Mouse (Mus musculus): ENCODE data around the gene Hils1. TPM values are rescaled to one million over a fixed set of nuclear protein-coding genes. Genes with fewer than 3 reads are reported as not detected.
A peak's percentile ranks its signal among the peaks of the same experiment; 100 is the strongest.

Hils1 gene
- total and polyA plus RNA-seq, 3 experiments = not detected

- peak overlapping the region; percentile 64; the same call in 1 of the 2 replicates for H3K4me3 ChIP-seq (ENCODE audit: low read depth, low read length)
- ATAC-seq (ENCODE audit: extremely low read depth, insufficient number of reproducible peaks, low FRiP score, poor library complexity, severe bottlenecking) (peak; percentile 83), DNase-seq (ENCODE audit: low spot score) (peak; percentile 93)
- H3K36me3 ChIP-seq (replicated peaks) = no peaks in the 10 kb centered on the region
- no peak for TF ChIP-seq POLR2AphosphoS5 (IDR thresholded peaks at IDR 0.05; ENCODE audit: insufficient replicate concordance, low read depth, low read length)
- TF ChIP-seq CTCF (IDR thresholded peaks at IDR 0.05; ENCODE audit: low read depth, low read length) = peak; percentile 87
- no peaks in the 10 kb centered on the region for H3K9me3 ChIP-seq (replicated peaks)
- peaks cover 26% of the 10 kb centered on the region for H3K27me3 ChIP-seq (ENCODE audit: insufficient read depth, low read length)
- peaks cover 17% of the 10 kb centered on the region for H3K4me1 ChIP-seq (ENCODE audit: insufficient read depth, low read depth, low read length)
Measured at GRCm38 (mm10) chr11:94978947-94979346, 11.6 kb downstream of the Hils1 start.

- no peaks in the 10 kb centered on the region for H3K36me3 ChIP-seq (replicated peaks)
- peaks cover 28% of the 10 kb centered on the region for H3K27me3 ChIP-seq (ENCODE audit: insufficient read depth, low read length)
- no peak for ATAC-seq (ENCODE audit: extremely low read depth, insufficient number of reproducible peaks, low FRiP score, poor library complexity, severe bottlenecking)
- no peaks in the 10 kb centered on the region for H3K9me3 ChIP-seq (replicated peaks)
- H3K4me3 ChIP-seq (ENCODE audit: low read depth, low read length) = peak overlapping the region; percentile 27; the same call in 1 of the 2 replicates
- DNase-seq (ENCODE audit: low spot score) = no peak
- H3K4me1 ChIP-seq (ENCODE audit: insufficient read depth, low read depth, low read length) = peaks cover 17% of the 10 kb centered on the region
- no peak for TF ChIP-seq TAL1 (conservative IDR thresholded peaks at IDR 0.05; ENCODE audit: low read depth, low read length)
- no peak for TF ChIP-seq CTCF (IDR thresholded peaks at IDR 0.05; ENCODE audit: low read depth, low read length)
- TF ChIP-seq GATA1 (IDR thresholded peaks at IDR 0.05; ENCODE audit: borderline replicate concordance, low read length) = no peak
- no peak for TF ChIP-seq GATA2 (IDR thresholded peaks at IDR 0.05; ENCODE audit: borderline replicate concordance, low read depth, low read length)
- no peak for TF ChIP-seq POLR2AphosphoS5 (IDR thresholded peaks at IDR 0.05; ENCODE audit: insufficient replicate concordance, low read depth, low read length)
Measured at GRCm38 (mm10) chr11:94979462-94980179, 12.2 kb downstream of the Hils1 start.

- H3K9me3 ChIP-seq (replicated peaks) = no peaks in the 10 kb centered on the region
- no peaks in the 10 kb centered on the region for H3K36me3 ChIP-seq (replicated peaks)
- peaks cover 38% of the 10 kb centered on the region for H3K4me1 ChIP-seq (ENCODE audit: insufficient read depth, low read depth, low read length)
- DNase-seq (ENCODE audit: low spot score) (no peak), ATAC-seq (ENCODE audit: extremely low read depth, insufficient number of reproducible peaks, low FRiP score, poor library complexity, severe bottlenecking) (no peak)
- H3K4me3 ChIP-seq (ENCODE audit: low read depth, low read length) = no peak overlapping the region
- H3K27me3 ChIP-seq (ENCODE audit: insufficient read depth, low read length) = peaks cover 4% of the 10 kb centered on the region
- TF ChIP-seq CTCF (IDR thresholded peaks at IDR 0.05; ENCODE audit: low read depth, low read length) (no peak), TAL1 (conservative IDR thresholded peaks at IDR 0.05; ENCODE audit: low read depth, low read length) (no peak), POLR2AphosphoS5 (IDR thresholded peaks at IDR 0.05; ENCODE audit: insufficient replicate concordance, low read depth, low read length) (no peak), GATA1 (IDR thresholded peaks at IDR 0.05; ENCODE audit: borderline replicate concordance, low read length) (no peak), GATA2 (IDR thresholded peaks at IDR 0.05; ENCODE audit: borderline replicate concordance, low read depth, low read length) (no peak)
Measured at GRCm38 (mm10) chr11:94985140-94985539, 17.7 kb downstream of the Hils1 start.

GRCm38 (mm10) chr11:94985822-94986221 is 18.4 kb downstream of the Hils1 start:
- ATAC-seq (ENCODE audit: extremely low read depth, insufficient number of reproducible peaks, low FRiP score, poor library complexity, severe bottlenecking) = no peak
- no peak overlapping the region for H3K4me3 ChIP-seq (ENCODE audit: low read depth, low read length)
- H3K4me1 ChIP-seq (ENCODE audit: insufficient read depth, low read depth, low read length) = peaks cover 42% of the 10 kb centered on the region
- peaks cover 4% of the 10 kb centered on the region for H3K27me3 ChIP-seq (ENCODE audit: insufficient read depth, low read length)
- no peak for DNase-seq (ENCODE audit: low spot score)
- no peak for TF ChIP-seq POLR2AphosphoS5 (IDR thresholded peaks at IDR 0.05; ENCODE audit: insufficient replicate concordance, low read depth, low read length)
- no peak for TF ChIP-seq GATA2 (IDR thresholded peaks at IDR 0.05; ENCODE audit: borderline replicate concordance, low read depth, low read length)
- TF ChIP-seq CTCF (IDR thresholded peaks at IDR 0.05; ENCODE audit: low read depth, low read length) = no peak
- no peak for TF ChIP-seq GATA1 (IDR thresholded peaks at IDR 0.05; ENCODE audit: borderline replicate concordance, low read length)
- no peak for TF ChIP-seq TAL1 (conservative IDR thresholded peaks at IDR 0.05; ENCODE audit: low read depth, low read length)
- H3K9me3 ChIP-seq (replicated peaks) = no peaks in the 10 kb centered on the region
- H3K36me3 ChIP-seq (replicated peaks) = no peaks in the 10 kb centered on the region

- DNase-seq (ENCODE audit: low spot score) (no peak), ATAC-seq (ENCODE audit: extremely low read depth, insufficient number of reproducible peaks, low FRiP score, poor library complexity, severe bottlenecking) (no peak)
- Histone ChIP-seq H3K9me3 (replicated peaks) (no peaks in the 10 kb centered on the region), H3K4me1 (ENCODE audit: insufficient read depth, low read depth, low read length) (peaks cover 42% of the 10 kb centered on the region), H3K36me3 (replicated peaks) (no peaks in the 10 kb centered on the region), H3K27me3 (ENCODE audit: insufficient read depth, low read length) (peaks cover 4% of the 10 kb centered on the region), H3K4me3 (ENCODE audit: low read depth, low read length) (no peak overlapping the region)
- TF ChIP-seq TAL1 (conservative IDR thresholded peaks at IDR 0.05; ENCODE audit: low read depth, low read length) (no peak), GATA1 (IDR thresholded peaks at IDR 0.05; ENCODE audit: borderline replicate concordance, low read length) (no peak), CTCF (IDR thresholded peaks at IDR 0.05; ENCODE audit: low read depth, low read length) (no peak), GATA2 (IDR thresholded peaks at IDR 0.05; ENCODE audit: borderline replicate concordance, low read depth, low read length) (no peak), POLR2AphosphoS5 (IDR thresholded peaks at IDR 0.05; ENCODE audit: insufficient replicate concordance, low read depth, low read length) (no peak)
Measured at GRCm38 (mm10) chr11:94986435-94986834, 19.0 kb downstream of the Hils1 start.

GRCm38 (mm10) chr11:94987341-94987740 is 19.9 kb downstream of the Hils1 start:
- no peak overlapping the region for H3K4me3 ChIP-seq (ENCODE audit: low read depth, low read length)
- TF ChIP-seq POLR2AphosphoS5 (IDR thresholded peaks at IDR 0.05; ENCODE audit: insufficient replicate concordance, low read depth, low read length) (no peak), TAL1 (conservative IDR thresholded peaks at IDR 0.05; ENCODE audit: low read depth, low read length) (no peak), CTCF (IDR thresholded peaks at IDR 0.05; ENCODE audit: low read depth, low read length) (no peak), GATA2 (IDR thresholded peaks at IDR 0.05; ENCODE audit: borderline replicate concordance, low read depth, low read length) (no peak), GATA1 (IDR thresholded peaks at IDR 0.05; ENCODE audit: borderline replicate concordance, low read length) (no peak)
- peaks cover 6% of the 10 kb centered on the region for H3K36me3 ChIP-seq (replicated peaks)
- H3K27me3 ChIP-seq (ENCODE audit: insufficient read depth, low read length) = peaks cover 4% of the 10 kb centered on the region
- ATAC-seq (ENCODE audit: extremely low read depth, insufficient number of reproducible peaks, low FRiP score, poor library complexity, severe bottlenecking) (no peak), DNase-seq (ENCODE audit: low spot score) (no peak)
- no peaks in the 10 kb centered on the region for H3K9me3 ChIP-seq (replicated peaks)
- H3K4me1 ChIP-seq (ENCODE audit: insufficient read depth, low read depth, low read length) = peaks cover 51% of the 10 kb centered on the region
